Mouse (Mus musculus) B cell, adult 67 days (primary cell): ENCODE measurements around the gene Gm28553. TPM values are rescaled to one million over a fixed set of nuclear protein-coding genes. Genes with fewer than 3 reads are reported as not detected.

Experiments
- total RNA-seq, 2 experiments: library from RNA; stranded (reverse); gene quantifications; 4 replicates each; pipeline ENCODE4 v1.2.4; 2023

Gene Gm28553
- total RNA-seq, result not detected

GRCm38 (mm10) chrY:48856197-48856596 lies at the start of gene Gm28553:
Gm28553 (plus strand) TSS chrY:48856497.

